Mouse (Mus musculus): ENCODE measurements at regions not wholly inside any gene's neighbourhood (a gene's known extent, or its start where the extent isn't known, plus 50 kb on each side); places are given as distances from the start of the nearest gene placed in this dataset.
"Not testable (repeated sequence)": the region's sequence is repeated elsewhere in the genome, so short reads cannot be mapped to it uniquely, and the experiment has no call there.

DNA sequence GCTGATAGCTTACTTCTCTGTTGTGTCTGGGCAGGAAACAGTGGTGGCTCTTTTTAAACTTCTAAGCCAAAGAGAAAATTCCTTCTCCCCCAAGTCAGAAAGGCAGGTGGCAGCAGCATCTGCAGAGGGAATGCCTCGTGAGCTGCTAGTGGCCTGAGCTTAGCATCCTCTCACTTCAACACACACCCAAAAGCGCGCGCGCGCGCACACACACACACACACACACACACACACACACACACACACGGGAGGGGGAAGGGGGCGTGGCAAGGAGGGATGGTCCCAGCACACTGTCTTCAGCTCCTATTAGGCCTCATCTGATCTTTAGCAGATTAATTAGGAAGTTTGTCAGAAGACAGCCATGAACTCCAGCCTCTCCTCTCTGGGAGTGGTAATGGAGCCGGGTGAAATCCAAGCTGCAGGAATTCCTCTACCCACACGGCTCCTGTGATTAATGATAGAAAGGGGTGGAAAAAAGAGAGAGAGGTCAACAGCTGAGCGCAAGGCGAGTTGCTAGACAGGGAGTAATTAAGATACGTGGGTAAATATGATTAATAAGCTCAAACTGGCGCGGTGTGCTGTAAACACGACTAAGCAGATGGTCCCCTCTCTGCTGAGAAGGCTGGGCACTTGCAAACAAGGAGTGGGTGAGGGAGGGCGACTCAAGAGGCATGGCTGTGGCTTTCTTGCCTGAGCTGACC, 349.8 kb upstream of the Zfp703 start:
- DNase-seq, result peak in 1 of 2 experiments; percentile 31
- H3K27ac ChIP-seq (ENCODE audit: insufficient read depth, low read length), result no peak overlapping the region
- 58% methylated on average over 18 of the region's 18 CpGs for WGBS

GRCm38 (mm10) chr8:26630544-26630943, 346.6 kb upstream of the Zfp703 start:
- no peak for TF ChIP-seq CTCF (IDR thresholded peaks at IDR 0.05; ENCODE audit: borderline replicate concordance, insufficient read depth, low read depth, low read length)
- TF ChIP-seq POLR2A (IDR thresholded peaks at IDR 0.05; ENCODE audit: borderline replicate concordance, insufficient read depth, low read length), result no peak
- 95% methylated on average over 2 of the region's 2 CpGs for WGBS
- Histone ChIP-seq H3K4me1 (ENCODE audit: control insufficient read depth, insufficient read depth, low read length) (no peaks in the 10 kb centered on the region), H3K27ac (ENCODE audit: insufficient read depth, low read length) (no peak overlapping the region), H3K27me3 (ENCODE audit: control insufficient read depth, insufficient read depth, low read length) (no peaks in the 10 kb centered on the region), H3K4me3 (replicated peaks; ENCODE audit: insufficient read depth, low read depth, low read length) (no peak overlapping the region)
- DNase-seq, result no peak

More for the DNA sequence above, 349.8 kb upstream of the Zfp703 start:
- no peaks in the 10 kb centered on the region for H3K27me3 ChIP-seq (ENCODE audit: control insufficient read depth, insufficient read depth, low read length)
- TF ChIP-seq POLR2A (IDR thresholded peaks at IDR 0.05; ENCODE audit: borderline replicate concordance, insufficient read depth, low read length), result no peak
- TF ChIP-seq CTCF (IDR thresholded peaks at IDR 0.05; ENCODE audit: borderline replicate concordance, insufficient read depth, low read depth, low read length), result no peak
- no peak overlapping the region for H3K4me3 ChIP-seq (replicated peaks; ENCODE audit: insufficient read depth, low read depth, low read length)
- H3K4me1 ChIP-seq (ENCODE audit: control insufficient read depth, insufficient read depth, low read length), result no peaks in the 10 kb centered on the region

GRCm38 (mm10) chr8:26635701-26636100, 341.4 kb upstream of the Zfp703 start:
- 19% methylated on average over 1 of the region's 1 CpGs for WGBS
- H3K27me3 ChIP-seq (ENCODE audit: control insufficient read depth, insufficient read depth, low read length), result no peaks in the 10 kb centered on the region
- TF ChIP-seq CTCF (IDR thresholded peaks at IDR 0.05; ENCODE audit: borderline replicate concordance, insufficient read depth, low read depth, low read length) (no peak), POLR2A (IDR thresholded peaks at IDR 0.05; ENCODE audit: borderline replicate concordance, insufficient read depth, low read length) (no peak)
- peak in 1 of 2 experiments; percentile 12 for DNase-seq
- H3K4me3 ChIP-seq (replicated peaks; ENCODE audit: insufficient read depth, low read depth, low read length), result no peak overlapping the region
- H3K4me1 ChIP-seq (ENCODE audit: control insufficient read depth, insufficient read depth, low read length), result no peaks in the 10 kb centered on the region
- no peak overlapping the region for H3K27ac ChIP-seq (ENCODE audit: insufficient read depth, low read length)

DNA sequence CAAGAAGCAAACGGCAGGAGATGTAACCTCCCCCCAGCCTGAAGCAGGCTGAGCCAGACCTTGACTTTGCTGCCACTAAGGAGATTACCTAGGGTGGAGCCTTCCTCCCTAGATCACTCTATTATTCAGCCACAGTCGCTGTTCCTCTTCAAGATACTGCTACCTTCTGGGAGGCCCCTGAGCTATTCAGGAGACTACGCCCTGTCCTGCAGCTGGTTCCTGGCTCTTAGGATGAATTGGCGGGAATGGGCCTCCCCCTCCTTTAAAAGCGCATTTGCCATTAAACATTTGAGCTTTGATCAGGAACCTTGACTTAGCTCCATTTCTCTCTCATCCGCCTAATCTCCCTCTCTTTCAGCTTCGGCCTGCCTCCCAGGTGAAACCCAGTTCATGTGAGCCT, 331.8 kb upstream of the Zfp703 start:
- WGBS, result 82% methylated on average over 7 of the region's 7 CpGs
- not testable (repeated sequence) for H3K4me1 ChIP-seq (ENCODE audit: control insufficient read depth, insufficient read depth, low read length); H3K4me3 ChIP-seq (replicated peaks; ENCODE audit: insufficient read depth, low read depth, low read length); H3K27me3 ChIP-seq (ENCODE audit: control insufficient read depth, insufficient read depth, low read length); DNase-seq; H3K27ac ChIP-seq (ENCODE audit: insufficient read depth, low read length)

GRCm38 (mm10) chr8:26650287-26650686, 326.8 kb upstream of the Zfp703 start:
- TF ChIP-seq POLR2A (IDR thresholded peaks at IDR 0.05; ENCODE audit: borderline replicate concordance, insufficient read depth, low read length) (no peak), CTCF (IDR thresholded peaks at IDR 0.05; ENCODE audit: borderline replicate concordance, insufficient read depth, low read depth, low read length) (no peak)
- DNase-seq, result no peak
- H3K27me3 ChIP-seq (ENCODE audit: control insufficient read depth, insufficient read depth, low read length), result no peaks in the 10 kb centered on the region
- WGBS, result 64% methylated on average over 1 of the region's 1 CpGs
- H3K27ac ChIP-seq (ENCODE audit: insufficient read depth, low read length), result no peak overlapping the region
- no peaks in the 10 kb centered on the region for H3K4me1 ChIP-seq (ENCODE audit: control insufficient read depth, insufficient read depth, low read length)
- H3K4me3 ChIP-seq (replicated peaks; ENCODE audit: insufficient read depth, low read depth, low read length), result no peak overlapping the region

GRCm38 (mm10) chr8:26655897-26656296, 321.2 kb upstream of the Zfp703 start:
- no peak for DNase-seq
- Histone ChIP-seq H3K27me3 (ENCODE audit: control insufficient read depth, insufficient read depth, low read length) (no peaks in the 10 kb centered on the region), H3K4me1 (ENCODE audit: control insufficient read depth, insufficient read depth, low read length) (no peaks in the 10 kb centered on the region), H3K27ac (ENCODE audit: insufficient read depth, low read length) (no peak overlapping the region), H3K4me3 (replicated peaks; ENCODE audit: insufficient read depth, low read depth, low read length) (no peak overlapping the region)
- TF ChIP-seq CTCF (IDR thresholded peaks at IDR 0.05; ENCODE audit: borderline replicate concordance, insufficient read depth, low read depth, low read length) (no peak), POLR2A (IDR thresholded peaks at IDR 0.05; ENCODE audit: borderline replicate concordance, insufficient read depth, low read length) (no peak)
- 85% methylated on average over 8 of the region's 8 CpGs for WGBS

- H3K4me3 ChIP-seq (replicated peaks; ENCODE audit: insufficient read depth, low read depth, low read length), result no peak overlapping the region
- no peaks in the 10 kb centered on the region for H3K4me1 ChIP-seq (ENCODE audit: control insufficient read depth, insufficient read depth, low read length)
- DNase-seq, result no peak
- 88% methylated on average over 13 of the region's 13 CpGs for WGBS
- H3K27ac ChIP-seq (ENCODE audit: insufficient read depth, low read length), result no peak overlapping the region
- no peaks in the 10 kb centered on the region for H3K27me3 ChIP-seq (ENCODE audit: control insufficient read depth, insufficient read depth, low read length)
- no peak for TF ChIP-seq POLR2A (IDR thresholded peaks at IDR 0.05; ENCODE audit: borderline replicate concordance, insufficient read depth, low read length)
- no peak for TF ChIP-seq CTCF (IDR thresholded peaks at IDR 0.05; ENCODE audit: borderline replicate concordance, insufficient read depth, low read depth, low read length)
These were observed 320.6 kb upstream of the Zfp703 start for GRCm38 (mm10) chr8:26656310-26657075.

DNA sequence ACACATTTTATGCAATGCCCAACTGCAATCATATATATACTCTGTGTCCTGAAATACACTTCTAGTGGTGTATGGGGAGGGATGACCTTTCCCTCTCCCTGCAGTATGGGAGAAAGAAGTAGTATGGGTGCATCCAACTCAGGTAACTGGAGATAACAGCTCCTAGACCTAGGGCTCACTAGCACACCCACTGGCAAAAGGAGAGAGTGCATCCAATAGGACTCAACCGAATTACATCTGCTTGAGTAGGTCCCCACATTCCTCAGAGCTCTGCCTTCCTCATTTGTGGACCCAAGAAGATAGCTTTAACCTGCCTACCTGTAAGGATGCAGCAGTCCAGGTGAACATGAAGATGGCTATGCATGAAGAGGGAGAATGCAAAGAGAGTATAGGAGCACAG, 317.7 kb upstream of the Zfp703 start:
- H3K27ac ChIP-seq (ENCODE audit: insufficient read depth, low read length), result no peak overlapping the region
- TF ChIP-seq POLR2A (IDR thresholded peaks at IDR 0.05; ENCODE audit: borderline replicate concordance, insufficient read depth, low read length), result no peak
- TF ChIP-seq CTCF (IDR thresholded peaks at IDR 0.05; ENCODE audit: borderline replicate concordance, insufficient read depth, low read depth, low read length), result peak; percentile 45; the same call in 1 of the 2 replicates
- WGBS, result 59% methylated on average over 1 of the region's 1 CpGs
- DNase-seq, result peak in 1 of 2 experiments; percentile 30
- no peak overlapping the region for H3K4me3 ChIP-seq (replicated peaks; ENCODE audit: insufficient read depth, low read depth, low read length)
- no peaks in the 10 kb centered on the region for H3K27me3 ChIP-seq (ENCODE audit: control insufficient read depth, insufficient read depth, low read length)
- H3K4me1 ChIP-seq (ENCODE audit: control insufficient read depth, insufficient read depth, low read length), result no peaks in the 10 kb centered on the region

Measured in cerebellum, adult 2 months (tissue).